Mouse (Mus musculus) cerebellum, adult 9-10 months (tissue): ENCODE results near the gene Zfp568.
A peak's percentile ranks its signal among the peaks of the same experiment; 100 is the strongest.

Experiments
- DNase-seq: peaks from one replicate; pipeline ENCODE4 v3.0.0; 2022

The Zfp568 gene

GRCm38 (mm10) chr7:30060341-30060740 lies 76.6 kb downstream of the Zfp568 start:
- no peak for DNase-seq

- DNase-seq, result no peak
Measured at GRCm38 (mm10) chr7:30062478-30062877, 78.7 kb downstream of the Zfp568 start.

- no peak for DNase-seq
Measured at GRCm38 (mm10) chr7:30064622-30065021, 80.9 kb downstream of the Zfp568 start.

GRCm38 (mm10) chr7:30072146-30073028 lies 88.6 kb downstream of the Zfp568 start, which contains the start of gene Zfp82:
Gene Zfp82, minus strand, starts transcription at chr7:30072900.
- DNase-seq, result peak; percentile 88
